Mouse (Mus musculus) left cerebral cortex, postnatal 4 days (tissue): ENCODE measurements around the gene Depp1. TPM values are rescaled to one million over a fixed set of nuclear protein-coding genes. Genes with fewer than 3 reads are reported as not detected.

Source experiments
- DNase-seq: peaks from one replicate; pipeline ENCODE4 v3.0.0-alpha.2; 2022
- intact Hi-C: fragments of 180-260 bp; cut with DNase I; formaldehyde crosslinking; loops from one replicate; pipeline ENCODE4 v1.15.1; 2025
- total RNA-seq, 2 experiments: library from RNA; stranded (reverse); gene quantifications; 2 replicates each; pipeline ENCODE4 v1.2.3; 2021

The Depp1 gene
- total RNA-seq, 2 experiments from 2014 or later: 0.54 to 2.7 TPM

GRCm38 (mm10) chr6:116647763-116648162 is 2.6 kb upstream of the Depp1 start:
- no peak for DNase-seq
- intact Hi-C loops: no loop called here

GRCm38 (mm10) chr6:116649811-116650210 is 598 bp upstream of the Depp1 start:
- intact Hi-C loops: loop anchor here (5.0 to 10.0 kb wide), 3 partner anchors 55 to 1177 kb away; partner anchors contain the start of gene Cxcl12
- DNase-seq: no peak

DNA sequence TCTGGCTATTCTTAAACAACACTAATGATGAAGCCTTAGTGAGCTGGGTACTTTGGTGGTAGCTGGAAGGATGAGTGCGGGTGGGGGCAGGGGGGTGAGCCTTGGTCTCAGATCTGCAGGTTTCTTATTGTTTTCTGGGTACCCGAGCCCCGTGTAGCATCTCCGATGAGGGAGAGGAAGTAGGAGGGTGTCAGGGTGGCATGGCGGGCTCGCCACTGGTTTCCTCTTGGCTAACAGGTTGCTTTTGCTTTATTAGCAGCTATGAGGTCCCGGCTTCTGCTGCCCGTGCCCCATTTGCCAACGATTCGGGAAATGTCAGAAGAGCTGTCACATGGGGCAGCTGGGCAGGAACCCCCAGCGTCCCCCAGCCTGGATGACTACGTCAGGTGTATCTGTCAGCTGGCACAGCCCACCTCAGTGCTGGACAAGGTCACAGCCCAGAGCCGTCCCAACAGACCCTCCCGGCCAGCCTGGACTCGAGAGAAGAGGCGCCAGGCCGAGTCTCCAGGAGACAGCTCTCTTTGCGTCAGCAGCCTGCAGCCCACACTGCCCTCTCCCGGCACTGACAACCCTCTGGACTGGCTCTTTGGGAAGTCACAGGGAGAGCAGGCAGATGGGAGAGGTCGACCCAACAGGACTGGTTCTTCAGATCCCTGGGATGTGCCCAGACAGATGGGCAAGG is 1.2 kb downstream of the Depp1 start:
- intact Hi-C loops: loop anchor here (5.0 to 10.0 kb wide), 3 partner anchors 53 to 1176 kb away; partner anchors contain the start of gene Cxcl12
- no peak for DNase-seq

DNA sequence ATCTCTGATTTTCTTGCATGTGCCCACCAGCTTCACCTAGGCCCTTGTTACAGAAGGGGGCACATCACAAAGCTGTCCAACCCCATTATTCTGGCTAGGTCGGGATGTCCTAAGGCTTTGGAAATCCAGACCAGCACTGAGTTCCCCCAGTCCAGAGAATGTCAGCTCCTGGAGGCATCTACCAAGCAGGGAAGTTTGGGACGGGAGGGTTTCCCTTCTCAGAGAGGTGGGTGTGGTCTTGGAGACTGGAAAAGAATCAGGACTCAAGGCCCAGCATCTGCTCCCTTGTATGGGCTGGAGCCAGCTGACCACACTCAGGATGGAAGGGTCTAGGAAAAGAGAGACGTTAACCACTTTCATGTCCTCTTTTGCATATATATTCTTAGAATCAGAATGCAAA is 2.8 kb downstream of the Depp1 start:
- intact Hi-C loops: loop anchor here (5.0 to 10.0 kb wide), 3 partner anchors 52 to 1174 kb away; partner anchors contain the start of gene Cxcl12
- no peak for DNase-seq

GRCm38 (mm10) chr6:116653684-116654454 is 3.5 kb downstream of the Depp1 start:
- DNase-seq: peak; percentile 64
- intact Hi-C loops: loop anchor here (5.0 to 10.0 kb wide), 3 partner anchors 51 to 1173 kb away; partner anchors contain the start of gene Cxcl12

GRCm38 (mm10) chr6:116663364-116663763 is 13.0 kb downstream of the Depp1 start:
- intact Hi-C loops: no loop called here
- no peak for DNase-seq

DNA sequence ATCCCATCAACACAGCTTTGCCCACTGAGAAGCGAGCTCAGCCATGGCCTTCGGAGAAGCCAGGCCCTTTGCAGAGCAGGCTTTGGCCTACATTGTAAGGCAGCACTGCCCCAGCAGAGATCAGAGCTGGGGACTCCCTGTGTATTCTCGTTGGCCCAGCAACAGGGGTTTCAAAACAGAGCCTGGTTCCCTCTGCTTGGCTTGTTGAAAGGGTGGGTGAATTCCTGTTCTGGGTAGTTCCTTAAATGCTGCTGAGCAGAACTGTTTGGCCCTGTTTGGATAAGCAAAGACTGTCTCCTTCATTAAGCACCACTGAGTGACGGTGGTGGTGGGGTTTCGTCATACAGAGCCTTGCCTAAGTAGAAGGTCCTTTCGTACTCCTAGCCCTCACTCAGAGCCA is 13.6 kb downstream of the Depp1 start:
- DNase-seq: no peak
- intact Hi-C loops: no loop called here

DNA sequence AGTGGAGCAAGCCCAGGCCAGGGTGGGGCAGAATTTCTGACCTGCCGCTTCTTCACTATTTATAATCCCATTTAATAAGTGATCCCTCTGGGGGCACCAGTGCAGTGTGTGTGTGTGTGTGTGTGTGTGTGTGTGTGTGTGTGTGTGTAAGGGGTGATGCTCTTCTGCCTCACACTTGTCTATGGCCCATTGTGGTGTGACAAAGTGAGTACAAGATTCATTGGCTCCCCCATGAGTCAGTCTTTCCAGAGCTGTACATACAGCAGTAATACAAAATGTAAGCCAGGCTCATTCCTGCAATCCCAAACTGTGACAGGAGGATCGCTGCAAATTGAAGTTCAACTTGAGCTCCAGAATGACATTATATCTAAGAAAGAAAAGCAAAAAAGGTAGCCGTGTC is 14.4 kb downstream of the Depp1 start:
- no peak for DNase-seq
- intact Hi-C loops: no loop called here

GRCm38 (mm10) chr6:116666085-116666750 is 15.8 kb downstream of the Depp1 start:
- no peak for DNase-seq
- intact Hi-C loops: no loop called here

DNA sequence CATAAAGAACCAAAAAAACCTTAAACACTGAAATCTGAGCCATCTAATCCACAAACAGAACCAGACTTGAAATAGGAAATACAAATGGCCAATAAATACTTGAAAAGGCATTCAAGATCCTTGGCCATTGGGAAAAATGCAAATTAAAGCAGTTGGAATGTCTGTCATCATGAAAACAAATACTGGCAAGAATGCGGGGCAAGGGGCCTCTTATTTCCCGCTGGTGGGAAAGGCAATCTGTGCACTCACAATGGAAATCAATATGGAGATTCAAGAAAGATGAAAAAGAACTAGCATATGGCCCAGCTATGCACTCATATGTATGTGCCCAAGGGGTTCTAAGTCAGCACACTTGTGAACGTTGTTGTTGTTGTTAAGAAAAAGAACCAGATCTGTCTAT is 16.5 kb downstream of the Depp1 start:
- intact Hi-C loops: no loop called here
- DNase-seq: no peak

- DNase-seq: no peak
- intact Hi-C loops: no loop called here
Measured at GRCm38 (mm10) chr6:116667382-116667781, 17.0 kb downstream of the Depp1 start.

DNA sequence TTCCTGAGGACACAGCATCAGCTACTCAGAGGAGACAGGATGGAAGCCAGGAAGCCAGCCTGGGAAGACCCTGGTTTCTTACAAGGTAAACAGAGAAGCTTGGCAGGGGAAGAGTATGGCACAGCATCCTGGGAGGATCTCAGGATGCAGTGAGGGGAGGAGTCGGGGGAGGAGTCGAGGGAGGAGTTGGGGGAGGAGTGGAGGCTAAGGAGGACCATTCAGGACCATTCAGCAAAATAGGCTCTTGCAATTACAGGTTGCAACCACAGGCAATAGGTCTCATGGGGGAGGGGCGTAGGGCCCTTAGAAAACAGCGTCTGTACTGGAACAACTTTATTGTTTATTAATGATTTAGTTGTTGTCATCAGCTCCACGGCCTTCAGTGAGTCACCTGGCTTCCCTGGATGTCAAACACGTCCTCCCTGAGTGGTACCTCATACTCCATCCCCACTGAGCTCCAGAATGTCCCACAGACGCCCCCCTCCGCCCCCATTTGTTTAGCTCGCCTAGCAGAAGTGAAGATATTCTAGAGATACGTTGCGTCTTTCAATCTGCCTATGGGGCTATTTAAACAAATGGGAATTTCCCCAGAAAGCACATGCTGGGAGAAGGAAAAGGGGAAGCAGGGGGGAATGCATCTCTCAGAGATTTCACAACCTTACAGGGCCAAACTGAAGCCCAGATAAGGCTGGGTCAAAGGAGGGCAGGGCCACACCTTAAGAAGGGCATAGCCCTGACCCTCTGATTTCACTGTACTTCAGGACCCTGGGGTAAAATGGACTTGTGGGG is 18.5 kb downstream of the Depp1 start:
- no peak for DNase-seq
- intact Hi-C loops: no loop called here

DNA sequence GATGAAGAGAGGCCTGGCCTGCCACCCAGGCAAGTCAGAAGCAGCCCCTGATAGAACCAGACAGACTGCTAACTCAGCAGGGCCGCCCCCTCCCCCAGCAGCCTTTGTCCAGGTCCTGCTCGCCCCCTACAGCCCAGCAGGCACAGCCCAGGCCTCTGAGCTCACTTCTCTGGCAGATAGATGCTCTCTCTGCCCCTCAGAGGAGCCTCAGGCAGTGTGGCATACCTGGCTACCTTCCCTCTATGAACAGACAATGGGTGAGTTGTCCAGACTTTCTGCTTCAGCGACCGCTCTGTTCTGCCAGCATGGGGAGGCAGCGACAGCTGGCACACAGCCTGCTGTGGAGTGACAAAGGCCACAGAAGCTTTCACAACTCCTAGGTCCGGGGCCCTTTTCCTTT is 19.7 kb downstream of the Depp1 start:
- DNase-seq: peak; percentile 85
- intact Hi-C loops: no loop called here

GRCm38 (mm10) chr6:116671031-116671430 is 20.6 kb downstream of the Depp1 start:
- intact Hi-C loops: no loop called here
- DNase-seq: peak; percentile 69

DNA sequence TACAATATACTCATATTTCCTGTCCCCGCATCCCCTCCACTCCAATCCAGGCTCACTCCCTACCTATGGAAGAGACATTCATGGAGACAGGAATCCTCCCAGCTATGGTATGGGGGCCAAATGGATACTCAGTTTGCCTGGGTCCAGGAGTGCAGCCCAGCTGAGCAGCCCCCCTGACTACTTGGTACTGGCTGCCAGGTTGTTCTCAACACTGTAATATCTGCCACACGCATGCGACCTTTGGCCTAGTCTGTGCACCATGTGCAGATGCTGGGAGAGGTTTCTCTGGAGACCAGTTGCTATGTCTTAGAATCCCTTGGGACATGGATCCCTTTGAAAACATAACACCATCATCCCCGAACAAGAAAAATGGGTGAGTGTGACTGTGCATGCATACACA is 21.4 kb downstream of the Depp1 start:
- intact Hi-C loops: no loop called here
- no peak for DNase-seq

DNA sequence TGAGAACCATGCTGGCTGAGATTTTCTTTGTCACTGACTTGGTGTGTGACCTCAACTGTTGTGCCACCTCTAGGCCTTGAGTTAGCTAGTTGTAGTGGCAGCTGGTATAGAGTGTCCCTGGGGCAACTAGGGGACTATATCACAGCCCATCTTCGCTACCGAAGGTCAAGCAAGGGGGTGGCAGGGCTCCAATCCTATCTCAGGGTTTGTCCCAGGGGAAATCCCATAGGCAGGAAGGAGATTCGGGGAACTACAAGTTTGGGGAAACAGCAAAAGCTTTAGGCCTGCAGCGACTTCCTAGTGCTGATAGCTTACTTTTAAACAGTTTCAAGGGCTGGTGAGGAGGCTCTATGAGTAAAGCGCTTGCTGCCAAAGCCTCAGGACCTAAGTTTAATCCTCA is 21.9 kb downstream of the Depp1 start:
- intact Hi-C loops: no loop called here
- DNase-seq: peak; percentile 36

DNA sequence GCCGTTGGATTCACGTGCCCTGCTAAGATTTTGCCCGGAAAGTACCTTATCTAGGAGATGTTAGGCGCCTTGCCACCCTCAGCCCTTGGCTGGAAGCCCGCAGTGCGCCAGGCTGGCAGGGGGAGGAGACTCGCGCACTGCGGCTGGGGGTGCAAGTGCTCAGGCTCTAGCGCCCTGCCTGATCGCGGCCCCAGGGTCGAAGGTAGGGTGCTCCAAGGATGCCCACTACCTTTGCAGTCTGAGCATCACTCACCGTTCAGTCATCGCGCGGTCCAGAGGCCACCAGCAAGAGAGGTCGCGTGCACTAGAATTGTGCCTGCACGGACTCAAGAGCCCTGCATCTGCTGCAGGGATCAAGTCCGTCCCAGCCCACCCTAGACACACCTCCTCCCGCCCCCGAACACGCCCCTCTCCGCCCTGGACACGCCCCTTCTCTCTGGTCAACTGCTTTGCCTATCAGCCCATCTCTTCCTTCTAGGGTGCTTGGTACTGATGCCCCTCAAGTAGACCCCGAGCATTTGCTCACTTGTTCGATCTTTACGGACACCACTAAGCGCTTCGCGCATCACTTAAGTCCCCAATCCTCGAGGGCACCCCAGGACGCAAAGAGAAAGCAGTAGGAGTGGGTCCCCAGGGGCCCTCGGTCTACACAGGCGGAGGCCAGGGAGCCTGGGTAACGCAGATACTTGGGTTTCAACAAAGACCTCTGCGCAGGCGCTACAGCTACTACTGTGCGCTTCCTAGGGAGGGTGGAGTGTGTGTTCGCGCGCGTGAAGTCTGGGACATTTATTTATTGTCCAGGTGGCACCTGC is 23.3 kb downstream of the Depp1 start, which contains the start of gene Rassf4:
Gene Rassf4 (minus strand): TSS at position 482 of the 812 bp plus-strand sequence.
- DNase-seq: peak; percentile 93
- intact Hi-C loops: no loop called here

DNA sequence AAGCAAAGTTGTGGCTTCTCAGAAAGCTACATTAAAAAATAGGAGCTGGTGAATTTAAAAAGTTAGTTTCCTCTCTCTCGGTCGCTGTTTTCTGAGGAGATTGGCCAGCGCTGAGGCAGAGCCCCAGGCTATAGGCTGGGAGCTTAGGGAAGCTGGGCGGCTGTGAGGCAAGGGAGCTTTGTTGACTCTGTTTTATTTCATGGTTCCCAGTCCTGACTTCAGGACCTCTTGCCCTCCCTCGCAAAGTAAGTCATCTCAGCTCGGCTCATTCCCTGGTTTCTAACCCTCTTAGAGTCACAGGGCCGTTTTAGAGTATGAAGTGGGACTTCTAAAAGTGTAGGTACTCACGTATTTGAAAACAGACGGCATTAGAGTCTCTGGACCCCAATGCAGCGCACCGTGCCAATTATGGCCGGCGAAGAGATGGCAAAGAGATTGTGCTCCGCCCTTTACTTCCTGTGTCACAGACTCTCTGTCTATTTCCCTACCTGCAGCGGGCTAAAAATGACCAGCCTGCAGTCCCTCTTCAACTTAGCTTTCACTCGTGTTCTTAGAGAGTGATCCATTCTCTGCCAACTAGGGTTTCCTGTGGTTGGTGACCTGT is 24.0 kb downstream of the Depp1 start:
- no peak for DNase-seq
- intact Hi-C loops: no loop called here

GRCm38 (mm10) chr6:116676355-116676913 is 26.0 kb downstream of the Depp1 start:
- DNase-seq: no peak
- intact Hi-C loops: no loop called here
